ENCODE assay signal across 8 mouse cellular contexts in the genomic region with DNA sequence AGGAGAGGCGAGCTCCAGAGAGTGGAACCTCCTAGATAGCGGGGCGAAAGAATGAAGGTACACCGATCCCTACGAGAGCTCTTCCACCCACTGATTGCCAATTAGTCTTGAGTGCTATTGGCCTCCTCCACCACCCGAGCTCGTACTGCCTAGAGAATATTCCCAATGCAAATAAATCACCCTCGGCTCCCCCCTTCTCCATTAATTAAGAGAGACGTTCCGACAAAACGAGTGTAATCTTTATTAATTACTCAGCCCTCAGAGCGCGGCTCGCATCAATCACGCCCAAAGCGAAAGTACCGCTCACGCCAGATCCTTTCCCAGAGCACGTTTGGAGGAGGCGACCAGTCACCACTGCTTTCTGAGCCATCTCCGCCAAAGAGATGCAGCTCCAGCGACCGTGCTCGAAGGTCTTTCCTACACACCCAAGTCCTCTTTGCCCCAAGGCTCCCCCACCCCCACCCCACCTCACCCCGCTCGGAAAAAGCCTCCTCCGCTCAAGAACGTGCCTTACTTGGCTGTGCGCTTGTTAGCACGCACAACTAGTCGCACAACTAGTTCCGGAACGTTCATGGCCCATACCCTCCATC. TPM values are rescaled to one million over a fixed set of nuclear protein-coding genes. Genes with fewer than 3 reads are reported as not detected.
DNase-seq lines count a peak whose midpoint lies in the region; ATAC-seq and TF ChIP-seq lines count a peak whose summit lies in the region.

No protein-coding gene starts in this region.

- no peaks in the 10 kb centered on the region for H3K36me3 ChIP-seq in forebrain, embryonic 16.5 days (ENCODE audit: control insufficient read depth, insufficient read depth)
- no peaks in the 10 kb centered on the region for H3K36me3 ChIP-seq in liver, embryonic 11.5 days (ENCODE audit: control insufficient read depth, insufficient read depth, low read length)
- H3K36me3 ChIP-seq in small intestine, adult 2 months (ENCODE audit: control insufficient read depth, insufficient read depth, low read length), result no peaks in the 10 kb centered on the region

- peaks cover 11% of the 10 kb centered on the region for H3K4me1 ChIP-seq in forebrain, embryonic 16.5 days (replicated peaks; ENCODE audit: control insufficient read depth, insufficient read depth, low read length)
- H3K4me1 ChIP-seq in liver, embryonic 11.5 days (replicated peaks; ENCODE audit: control insufficient read depth, insufficient read depth, low read length), result no peaks in the 10 kb centered on the region
- 0 out of 2 replicates have a peak, but pooled peaks cover 3% of the 10 kb centered on the region for H3K4me1 ChIP-seq in small intestine, adult 2 months (ENCODE audit: control insufficient read depth, insufficient read depth, insufficient read length, low read length)

- WGBS in forebrain, embryonic 16.5 days, result 1% methylated on average over 33 of the region's 33 CpGs
- WGBS in liver, embryonic 11.5 days, result 1% methylated on average over 33 of the region's 33 CpGs
- 2% methylated on average over 33 of the region's 33 CpGs for WGBS in small intestine, adult 2 months

- peak overlapping the region; percentile 32 for H3K4me3 ChIP-seq in forebrain, embryonic 16.5 days (replicated peaks; ENCODE audit: low read length)
- peak overlapping the region; percentile 31 for H3K4me3 ChIP-seq in liver, embryonic 11.5 days (ENCODE audit: low read depth, low read length)
- H3K4me3 ChIP-seq in small intestine, adult 2 months (ENCODE audit: low read depth, low read length), result peak overlapping the region; percentile 53

- no peak overlapping the region for H3K9ac ChIP-seq in forebrain, embryonic 16.5 days (replicated peaks; ENCODE audit: low read depth, low read length)
- H3K9ac ChIP-seq in liver, embryonic 11.5 days (ENCODE audit: low read depth, low read length), result no peak overlapping the region

- no peak for TF ChIP-seq CTCF in small intestine, adult 2 months (IDR thresholded peaks at IDR 0.05; ENCODE audit: extremely low read depth, insufficient read length, insufficient replicate concordance, low read depth, low read length)

- ATAC-seq in forebrain, embryonic 16.5 days, result peak; percentile 44; the same call in 1 of the 2 replicates
- ATAC-seq in liver, embryonic 11.5 days (replicated peaks; ENCODE audit: low FRiP score), result no peak

- no peak for TF ChIP-seq POLR2A in small intestine, adult 2 months (IDR thresholded peaks at IDR 0.05; ENCODE audit: low read depth, low read length)

- peaks cover 89% of the 10 kb centered on the region for H3K27me3 ChIP-seq in forebrain, embryonic 16.5 days (replicated peaks; ENCODE audit: control insufficient read depth, insufficient read depth, low read length)
- H3K27me3 ChIP-seq in liver, embryonic 11.5 days (replicated peaks; ENCODE audit: control insufficient read depth, insufficient read depth, low read length), result peaks cover 99% of the 10 kb centered on the region
- peaks cover 82% of the 10 kb centered on the region for H3K27me3 ChIP-seq in small intestine, adult 2 months (ENCODE audit: control insufficient read depth, insufficient read depth, low read length)

- H3K4me2 ChIP-seq in forebrain, embryonic 16.5 days (ENCODE audit: low read length), result peak overlapping the region; percentile 46
- H3K4me2 ChIP-seq in liver, embryonic 11.5 days, result peak overlapping the region; percentile 59

- no peaks in the 10 kb centered on the region; the same call in 1 of the 2 replicates for H3K9me3 ChIP-seq in forebrain, embryonic 16.5 days (ENCODE audit: control insufficient read depth, low read length)
- H3K9me3 ChIP-seq in liver, embryonic 11.5 days (ENCODE audit: control insufficient read depth, low read length), result no peaks in the 10 kb centered on the region

- peak; percentile 63 to 69 for DNase-seq in cerebellum, postnatal 10 days
- DNase-seq in cerebellum, adult 8-10 months, result no peak
- peak; percentile 55 for DNase-seq in ES-CJ7 (ENCODE audit: low read depth, low spot score)
- no peak for DNase-seq in liver, embryonic 11.5 days (ENCODE audit: low spot score)
- no peak for DNase-seq in spleen, postnatal 10 days (ENCODE audit: low spot score in 2 of 2)
- no peak for DNase-seq in T-cell, adult 2 months (ENCODE audit: low spot score)

- no peak overlapping the region for H3K27ac ChIP-seq in forebrain, embryonic 16.5 days (ENCODE audit: low read length)
- no peak overlapping the region for H3K27ac ChIP-seq in liver, embryonic 11.5 days (ENCODE audit: low read depth, low read length)
- no peak overlapping the region for H3K27ac ChIP-seq in small intestine, adult 2 months (ENCODE audit: insufficient read depth, low read depth, low read length)

RNA-seq across cellular contexts. Expression of a gene that starts 6.8 kb away (rescaled TPM):
- polyA plus RNA-seq in forebrain, embryonic 16.5 days (2015; fragmentation: Nextera tagmentation; extraction: Ambion mirVana), result 0.22 TPM in 1 of 2 replicates, not detected in the other
- 0.44 and 0.55 TPM in 2 replicates for polyA plus RNA-seq in liver, embryonic 11.5 days (2014; fragmentation: Nextera tagmentation; extraction: Ambion mirVana)
- polyA plus RNA-seq in small intestine, adult 2 months (2012; rRNA removed), result not detected in 2 replicates

Comparison
In these comparisons a context has a peak if more than half of its experiments do, and no peak if none do; other contexts are left out.
1. DNase-seq: peak in cerebellum, postnatal 10 days (2 of 2) and ES-CJ7 (single experiment); none in cerebellum, adult 8-10 months (single experiment), liver, embryonic 11.5 days (single experiment), spleen, postnatal 10 days (0 of 2) and T-cell, adult 2 months (single experiment).
2. Peak in every context shown above with its lines, with median percentiles within 50 percentile points of each other: H3K4me3 ChIP-seq.